Mouse (Mus musculus) layer of hippocampus, postnatal 25 days (tissue): ENCODE data around the gene Tgm7. TPM values are rescaled to one million over a fixed set of nuclear protein-coding genes. Genes with fewer than 3 reads are reported as not detected.

Experiments used
- DNase-seq, 2 experiments: peaks; one replicate each; pipeline ENCODE4 v3.0.0; 2022; ENCODE audit warnings: mixed read lengths in 2 of 2, low spot score in 1 of 2; ENCODE audit errors: extremely low spot score in 1 of 2
- total RNA-seq, 2 experiments: library from RNA; stranded (reverse); gene quantifications; 2 replicates each; pipeline ENCODE4 v1.2.3; 2021

The Tgm7 gene
- total RNA-seq, 2 experiments from 2014 or later = 0.15 to 0.16 TPM

- DNase-seq = no peak
These were observed 27.0 kb downstream of the Tgm7 start for GRCm38 (mm10) chr2:121082626-121083025.

DNA sequence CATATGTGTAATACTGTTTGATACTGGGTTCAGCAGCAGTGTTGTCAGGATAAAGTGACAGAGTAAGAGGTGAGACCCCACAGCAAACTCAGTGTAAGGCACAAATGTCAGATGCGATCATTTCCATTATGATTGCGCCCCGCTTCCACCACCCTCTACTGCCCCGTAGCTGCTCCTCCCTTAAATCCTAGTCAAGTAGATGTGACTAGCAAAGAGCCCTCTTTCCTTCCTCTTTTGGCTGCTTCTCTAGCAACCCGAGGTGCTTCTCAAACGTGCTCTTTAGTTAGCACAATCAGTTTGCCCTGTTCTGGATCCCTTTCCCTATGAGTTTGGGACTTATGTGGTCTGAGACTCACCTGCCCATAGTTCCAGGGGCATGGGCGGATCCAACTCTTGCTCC, 34.8 kb downstream of the Tgm7 start:
- DNase-seq = no peak

- DNase-seq = no peak
These were observed 37.7 kb downstream of the Tgm7 start for GRCm38 (mm10) chr2:121071871-121072270.

DNA sequence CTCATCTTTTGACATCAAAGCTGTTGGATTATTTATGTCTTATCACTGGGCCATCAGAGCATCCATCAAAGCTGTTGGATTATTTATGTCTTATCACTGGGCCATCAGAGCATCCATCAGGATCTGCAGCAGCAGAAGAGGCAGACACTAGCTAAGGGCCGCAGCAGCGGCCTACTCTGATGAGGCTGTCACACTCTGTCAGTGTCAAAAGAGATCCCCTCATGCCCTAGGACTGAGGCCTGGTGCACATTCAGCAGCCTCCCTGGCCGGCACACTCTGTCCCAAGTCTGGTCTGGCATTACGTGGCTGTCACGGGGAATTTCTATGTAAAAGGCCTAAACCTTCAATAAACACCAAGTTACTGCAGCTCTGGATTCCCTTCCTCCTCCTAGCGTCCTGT, 40.1 kb downstream of the Tgm7 start:
- DNase-seq = no peak

- DNase-seq = no peak
These were observed 42.5 kb downstream of the Tgm7 start for GRCm38 (mm10) chr2:121067116-121067515.

- DNase-seq = no peak
These were observed 48.3 kb downstream of the Tgm7 start for GRCm38 (mm10) chr2:121061315-121061714.

- DNase-seq = no peak
These were observed 51.6 kb downstream of the Tgm7 start for GRCm38 (mm10) chr2:121057997-121058396.

DNA sequence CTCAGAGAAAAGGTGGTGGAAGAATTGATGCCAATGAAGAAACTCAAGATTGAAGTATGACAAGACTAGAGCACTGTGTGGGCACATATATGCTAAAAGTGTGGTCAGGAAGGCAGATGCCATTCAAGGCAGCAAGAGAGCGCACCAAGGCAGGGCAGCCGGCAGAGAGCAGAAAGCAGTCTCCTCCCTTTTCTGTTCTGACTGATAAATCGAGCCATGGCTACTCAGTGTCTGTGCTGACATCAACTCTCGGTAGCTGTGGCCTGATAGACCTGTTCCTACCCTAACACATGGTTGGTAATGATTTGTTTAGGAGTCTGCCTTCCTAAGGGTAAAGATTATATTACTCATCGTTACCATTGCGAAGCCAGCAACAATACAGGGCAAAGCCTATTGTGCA, 53.7 kb downstream of the Tgm7 start:
- DNase-seq = no peak

- DNase-seq = no peak
These were observed 55.5 kb downstream of the Tgm7 start for GRCm38 (mm10) chr2:121054060-121054459.

GRCm38 (mm10) chr2:121052176-121052575, 57.4 kb downstream of the Tgm7 start:
- DNase-seq = no peak

DNA sequence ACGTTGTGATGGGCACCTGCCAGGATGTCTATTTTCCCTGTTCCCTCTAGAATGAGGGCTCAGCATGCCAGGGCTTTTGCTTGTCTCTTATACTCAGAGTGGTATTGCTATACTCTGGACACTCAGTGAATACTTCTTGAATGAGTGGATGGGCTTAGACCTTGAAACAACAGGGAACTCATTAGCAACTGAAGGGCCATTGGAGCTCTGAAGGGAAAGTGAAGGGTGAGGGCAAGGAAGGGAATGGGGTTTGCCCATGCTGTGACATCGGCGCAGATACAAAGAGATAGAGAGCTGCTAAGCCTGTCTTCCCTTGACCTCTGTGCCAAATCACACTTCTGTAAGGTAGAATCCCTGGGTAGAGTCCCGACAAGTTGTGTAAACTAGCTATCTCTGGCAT, 63.9 kb downstream of the Tgm7 start:
- DNase-seq = no peak

Other genes starting within 250 kb of the Tgm7 start
- 10 to 100 TPM; 42.0 to 46.7 TPM for gene Ubr1, start 139.1 kb downstream of the Tgm7 start, total RNA-seq
- gene Tmem62, start 132.8 kb downstream of the Tgm7 start, total RNA-seq = 10 to 100 TPM; 21.8 to 27.5 TPM
- gene Ccndbp1, start 101.4 kb downstream of the Tgm7 start, total RNA-seq = 10 to 100 TPM; 58.4 to 58.8 TPM
- not detected for gene Epb42, start 72.7 kb downstream of the Tgm7 start, total RNA-seq
- not detected for gene Tgm5, start 24.0 kb downstream of the Tgm7 start, total RNA-seq
- gene Adal, start 30.6 kb upstream of the Tgm7 start, total RNA-seq = 10 to 100 TPM; 17.9 to 19.6 TPM
- gene Lcmt2, start 30.9 kb upstream of the Tgm7 start, total RNA-seq = 1 to 10 TPM; 7.7 to 9.2 TPM
- 10 to 100 TPM; 34.8 to 37.8 TPM for gene Tubgcp4, start 60.9 kb upstream of the Tgm7 start, total RNA-seq
- gene Zscan29, start 61.3 kb upstream of the Tgm7 start, total RNA-seq = 1 to 10 TPM; 6.1 to 6.4 TPM
- 100 to 1,000 TPM; 130 to 154 TPM for gene Trp53bp1, start 161.6 kb upstream of the Tgm7 start, total RNA-seq
- gene Map1a, start 179.8 kb upstream of the Tgm7 start, total RNA-seq = 100 to 1,000 TPM; 513 to 580 TPM
- gene Ppip5k1, start 245.6 kb upstream of the Tgm7 start, total RNA-seq = 100 to 1,000 TPM in 1 of 2 experiments, 10 to 100 TPM in 1; 85.1 to 111 TPM
- 100 to 1,000 TPM; 369 to 418 TPM for gene Ckmt1, start 247.9 kb upstream of the Tgm7 start, total RNA-seq